Mouse (Mus musculus): ENCODE data around the gene Fgf8.
A peak's percentile ranks its signal among the peaks of the same experiment; 100 is the strongest.

The Fgf8 gene

DNA sequence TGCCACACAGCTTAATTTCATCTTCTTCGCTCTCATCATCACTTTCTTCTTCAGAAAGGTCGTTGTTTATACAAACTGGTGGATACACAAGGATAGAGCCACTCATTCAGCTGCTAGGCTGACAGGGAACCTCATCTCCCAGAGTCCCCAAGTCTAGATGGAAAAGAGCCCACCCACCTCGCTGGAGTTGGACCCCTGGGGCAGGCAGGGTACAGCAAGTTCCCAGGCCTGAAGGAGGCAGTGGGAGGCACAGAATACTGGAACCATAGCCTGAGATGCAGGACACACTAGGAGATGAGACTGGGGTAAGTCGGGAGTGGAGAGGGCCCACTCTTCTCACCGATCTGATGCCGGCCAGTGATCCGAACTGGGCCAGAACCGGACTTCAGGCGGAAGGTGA lies 5.5 kb upstream of the Fgf8 start:
- peak; percentile 23 to 31 for DNase-seq

GRCm38 (mm10) chr19:45747028-45747867 lies 4.5 kb upstream of the Fgf8 start:
- DNase-seq: peak; percentile 91 to 93

DNA sequence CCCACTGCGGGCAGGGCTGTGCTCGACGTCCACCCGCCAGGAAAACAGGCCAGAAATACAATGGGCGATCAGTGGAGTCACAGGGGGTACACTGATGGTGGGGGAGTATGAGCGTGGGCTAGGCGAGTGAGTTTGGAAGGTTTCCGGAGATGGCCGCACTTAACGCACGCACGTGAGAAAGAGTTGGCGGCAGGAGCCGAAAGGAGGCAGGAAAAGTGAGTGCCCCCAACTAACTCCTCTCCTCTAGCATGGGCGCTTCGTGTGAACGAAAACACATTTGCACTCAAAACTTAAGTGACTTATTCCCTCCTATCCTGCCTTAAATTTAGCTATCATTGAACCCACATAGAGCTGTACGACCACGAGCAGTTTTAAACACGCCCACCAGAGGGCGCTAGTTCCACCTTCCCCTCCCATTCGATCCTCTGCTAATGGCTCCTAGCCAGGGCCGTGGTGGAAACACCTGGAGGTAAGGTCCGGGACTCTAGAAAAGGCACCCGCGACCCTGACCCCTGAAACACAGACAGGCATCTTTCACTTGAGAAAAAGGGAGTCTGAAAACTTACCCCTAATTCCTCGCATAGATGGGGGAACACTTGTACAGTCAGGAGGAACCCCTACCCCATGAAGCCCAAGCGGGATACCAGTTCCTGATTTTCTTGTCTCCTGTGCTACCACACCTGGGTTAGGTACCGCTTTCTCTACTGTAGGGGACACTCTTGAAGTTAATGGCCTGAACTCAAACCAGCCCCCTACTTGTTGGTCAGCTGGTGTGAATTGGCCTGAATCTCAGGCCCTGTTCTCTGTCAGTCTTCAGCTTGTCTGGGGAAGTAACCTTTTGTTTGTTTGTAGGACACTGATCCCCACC lies 3.7 kb upstream of the Fgf8 start:
- peak; percentile 84 to 86 for DNase-seq

DNA sequence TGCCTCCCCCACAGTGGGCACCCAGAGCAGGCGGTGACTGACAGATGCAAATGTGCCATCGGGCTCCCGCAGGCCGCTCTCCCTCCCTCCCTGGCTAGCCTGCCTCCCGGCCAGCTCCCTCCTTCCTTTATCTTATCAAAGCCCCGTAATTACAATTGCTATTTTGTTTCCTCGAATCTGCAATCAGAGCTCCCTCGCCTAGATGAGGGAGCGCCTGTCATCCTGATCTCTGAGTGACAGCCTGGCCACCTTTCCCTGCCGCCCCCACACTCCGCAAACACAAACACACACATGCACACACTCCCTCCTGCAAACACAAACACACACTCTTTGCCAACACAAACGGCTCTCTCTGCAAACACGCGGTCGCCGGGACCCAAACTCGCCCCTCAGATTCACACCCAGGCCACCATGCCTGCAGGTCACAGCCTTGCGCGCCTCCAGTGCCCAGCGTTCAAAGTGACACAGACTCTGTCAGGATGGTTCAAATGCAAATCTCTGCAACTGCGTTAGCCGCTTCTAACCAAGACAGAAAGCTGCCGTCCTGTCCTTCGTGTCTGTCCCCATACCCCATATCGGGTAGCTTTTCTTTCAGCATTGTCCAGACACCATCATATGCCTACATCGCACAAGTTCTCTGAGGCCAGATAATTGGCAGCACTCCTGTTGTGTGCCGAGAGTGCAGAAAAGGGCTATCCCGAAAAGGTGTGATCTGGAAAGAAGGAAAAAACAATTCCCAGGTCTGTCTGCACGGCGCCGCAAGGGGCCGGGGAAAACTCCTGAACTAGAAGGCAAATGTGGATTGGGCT lies 2.8 kb upstream of the Fgf8 start:
- no peak for DNase-seq

DNA sequence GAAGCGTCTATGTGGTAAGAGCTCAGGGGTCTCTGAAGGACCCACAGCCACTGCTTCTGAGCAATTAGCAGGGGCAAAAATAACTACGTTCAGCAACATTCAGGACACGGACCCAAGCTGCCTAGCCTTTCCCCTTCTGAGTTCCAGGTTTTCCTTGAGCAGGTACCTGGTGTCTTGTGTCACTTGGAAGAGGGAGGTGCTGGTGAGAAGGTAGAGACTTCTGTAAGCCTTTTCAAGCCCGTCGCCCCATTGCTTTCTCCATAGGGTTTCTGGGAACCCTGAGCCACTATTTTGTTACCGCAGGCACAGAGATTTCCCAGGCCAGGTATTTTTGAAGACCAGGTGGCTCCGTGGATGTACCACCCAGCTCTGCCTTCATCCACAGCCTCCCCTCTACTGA lies 904 bp upstream of the Fgf8 start:
- DNase-seq: no peak

DNA sequence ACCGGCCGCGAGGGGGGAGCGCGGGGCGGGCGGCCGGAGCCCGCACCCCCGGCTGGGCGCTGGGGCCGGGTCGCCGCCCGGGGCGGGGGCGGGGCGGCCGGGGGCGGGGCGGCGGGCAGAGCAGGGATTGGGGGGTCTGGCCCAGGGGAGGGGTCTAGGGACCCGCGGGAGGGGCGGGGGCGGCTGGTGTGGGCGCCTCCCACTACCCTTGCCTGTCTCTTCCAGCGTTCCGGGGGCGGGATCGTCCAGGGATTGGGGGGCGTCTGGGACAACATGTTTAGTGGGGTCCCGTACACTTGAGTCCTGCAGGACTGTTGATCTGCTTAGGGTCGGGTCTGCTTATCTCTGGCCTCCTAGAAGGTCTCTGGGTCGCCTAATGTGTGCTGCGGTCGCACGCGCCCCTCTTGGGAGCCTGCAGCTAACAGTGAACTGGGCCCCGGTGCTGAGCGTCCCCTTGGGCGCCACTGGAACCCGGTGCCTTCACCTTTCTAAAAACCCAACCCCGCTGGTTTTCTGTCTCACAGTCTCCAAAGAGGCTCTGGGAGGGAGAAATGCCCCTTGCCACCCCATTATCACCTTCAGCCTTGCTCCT lies 365 bp upstream of the Fgf8 start:
- no peak for DNase-seq

DNA sequence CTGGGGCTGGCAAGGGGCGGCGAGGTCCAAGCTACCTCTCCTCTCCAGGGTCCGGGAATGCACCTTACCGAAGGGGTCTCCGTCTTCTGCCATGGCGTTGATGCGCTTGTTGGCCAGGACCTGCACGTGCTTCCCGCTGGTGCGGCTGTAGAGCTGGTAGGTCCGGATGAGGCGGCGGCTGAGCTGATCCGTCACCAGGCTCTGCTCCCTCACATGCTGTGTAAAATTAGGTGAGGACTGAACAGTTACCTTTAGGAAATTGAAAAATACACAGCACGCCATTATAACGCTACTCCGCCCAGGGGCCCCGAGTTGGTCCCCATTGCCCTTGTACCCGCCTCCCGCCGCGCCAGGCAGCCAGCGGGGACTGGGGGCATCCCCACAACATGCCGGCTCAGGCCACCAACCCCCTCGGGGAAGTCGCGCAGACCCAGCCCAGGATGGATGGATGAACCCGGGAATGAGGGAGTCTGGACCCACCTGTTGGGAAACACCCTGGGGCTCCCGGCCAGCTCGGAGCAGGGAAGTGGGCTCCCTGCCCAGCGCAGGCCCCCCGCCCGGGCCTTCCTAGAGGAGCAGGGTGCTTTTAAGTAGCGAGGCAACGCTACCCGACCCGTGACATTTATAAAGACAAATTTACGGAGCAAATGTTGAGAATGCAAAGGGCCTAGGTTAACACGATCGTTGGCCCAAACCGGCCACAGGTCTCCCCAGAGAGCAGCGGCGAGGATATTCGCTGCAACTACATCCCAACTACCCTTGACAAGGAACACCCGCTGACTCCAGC lies 1.1 kb downstream of the Fgf8 start:
- no peak for DNase-seq

DNA sequence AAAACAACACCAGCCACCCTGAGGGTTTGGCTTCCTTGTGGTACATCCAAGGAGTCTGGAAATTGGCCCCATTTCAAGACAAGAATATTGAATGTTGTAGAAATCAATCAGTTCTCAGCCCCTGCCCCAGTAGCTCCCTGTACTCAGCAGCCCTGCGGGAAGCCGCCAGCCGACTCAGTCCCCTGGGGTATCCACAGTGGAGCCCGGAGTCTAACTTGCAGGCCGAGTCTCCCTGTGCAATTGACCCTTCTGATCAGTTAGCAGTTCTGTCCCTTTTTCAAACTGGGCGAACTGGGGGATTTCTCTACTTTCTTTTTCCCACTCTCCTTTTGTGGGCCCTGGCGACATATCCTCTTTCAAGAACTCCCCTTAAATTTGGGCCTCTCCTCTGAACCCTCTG lies 1.9 kb downstream of the Fgf8 start:
- DNase-seq: no peak

DNA sequence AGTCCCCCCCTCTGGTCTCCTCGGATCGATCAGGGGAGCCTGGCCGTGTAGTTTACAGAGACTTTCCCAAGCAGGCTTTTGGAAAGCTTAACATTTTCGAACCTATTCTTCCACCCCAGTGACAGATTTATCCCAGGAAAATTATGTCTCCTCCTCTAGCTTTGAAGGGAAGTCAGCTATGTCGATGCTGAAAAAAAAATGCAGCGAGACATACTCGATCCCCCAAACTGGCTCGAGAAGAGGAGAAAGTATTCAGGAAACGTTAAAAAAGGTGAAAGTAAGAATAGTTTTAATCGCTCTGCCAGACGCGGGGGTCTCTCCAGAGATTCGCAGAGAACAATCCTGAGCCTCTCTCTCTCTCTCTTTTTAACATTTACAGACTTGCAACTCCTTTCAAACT lies 2.5 kb downstream of the Fgf8 start:
- DNase-seq: no peak

DNA sequence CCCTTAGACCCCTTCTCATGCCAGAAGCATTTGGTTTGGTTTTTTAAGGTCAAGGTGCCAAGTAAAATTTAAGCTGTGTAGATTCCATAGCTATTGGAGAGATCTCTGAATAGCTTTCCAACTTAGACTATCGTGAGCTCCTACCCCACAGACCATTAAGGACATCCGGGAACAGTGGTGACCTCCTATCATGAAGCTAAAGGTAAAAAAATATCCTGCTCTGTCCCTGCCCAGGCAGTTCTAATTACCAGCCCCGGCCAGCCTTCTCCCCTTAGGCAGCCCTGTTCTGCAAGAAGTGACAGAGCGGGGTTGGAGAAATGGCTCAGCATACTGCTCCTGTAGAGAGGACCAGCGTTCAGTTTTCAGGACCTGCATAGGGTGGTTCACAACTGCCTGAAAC lies 4.2 kb downstream of the Fgf8 start:
- no peak for DNase-seq

DNA sequence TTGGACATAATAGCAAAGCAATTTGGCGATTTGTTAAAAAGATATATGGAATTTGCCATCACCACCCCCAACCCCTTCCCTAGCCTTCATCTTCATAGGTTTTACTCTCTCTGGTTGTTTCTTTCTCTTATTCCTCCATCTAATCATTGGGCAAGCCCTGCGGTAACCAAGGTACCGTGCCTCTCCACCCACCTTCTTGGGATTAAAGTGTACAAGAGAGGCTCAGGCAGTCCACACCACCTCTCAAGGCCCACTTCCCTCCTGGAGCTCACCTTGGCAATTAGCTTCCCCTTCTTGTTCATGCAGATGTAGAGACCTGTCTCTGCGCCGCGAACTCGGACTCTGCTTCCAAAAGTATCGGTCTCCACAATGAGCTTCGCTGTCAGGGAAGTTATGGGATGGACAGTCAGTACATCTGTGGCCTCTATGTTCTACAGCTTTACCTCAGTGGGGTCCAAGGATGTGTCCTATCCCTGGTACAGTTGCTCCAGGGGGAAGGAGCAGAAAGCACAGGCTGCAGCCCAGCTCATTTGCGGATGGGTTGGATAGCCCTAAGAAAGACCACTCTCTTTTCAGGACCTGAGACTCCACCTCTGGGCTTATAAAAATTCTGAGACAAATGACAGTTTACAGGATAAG lies 4.8 kb downstream of the Fgf8 start:
- DNase-seq: no peak

- DNase-seq: peak; percentile 42 to 55
Observed at GRCm38 (mm10) chr19:45737208-45737845, 5.4 kb downstream of the Fgf8 start.

DNA sequence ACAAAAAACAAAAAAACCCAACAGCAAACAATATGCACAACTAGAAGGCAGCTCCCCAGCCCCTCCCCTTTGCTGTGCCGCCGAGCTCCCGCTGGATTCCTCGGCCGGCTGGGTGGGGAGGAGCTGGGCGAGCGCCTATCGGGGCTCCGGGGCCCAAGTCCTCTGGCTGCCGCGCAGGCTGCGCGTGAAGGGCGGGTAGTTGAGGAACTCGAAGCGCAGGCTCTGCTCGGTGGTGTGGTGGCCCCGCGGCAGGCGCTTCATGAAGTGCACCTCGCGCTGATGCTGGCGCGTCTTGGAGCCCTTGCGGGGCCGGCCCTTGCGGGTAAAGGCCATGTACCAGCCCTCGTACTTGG lies 5.9 kb downstream of the Fgf8 start:
- DNase-seq: peak in 1 of 2 experiments; percentile 52

DNA sequence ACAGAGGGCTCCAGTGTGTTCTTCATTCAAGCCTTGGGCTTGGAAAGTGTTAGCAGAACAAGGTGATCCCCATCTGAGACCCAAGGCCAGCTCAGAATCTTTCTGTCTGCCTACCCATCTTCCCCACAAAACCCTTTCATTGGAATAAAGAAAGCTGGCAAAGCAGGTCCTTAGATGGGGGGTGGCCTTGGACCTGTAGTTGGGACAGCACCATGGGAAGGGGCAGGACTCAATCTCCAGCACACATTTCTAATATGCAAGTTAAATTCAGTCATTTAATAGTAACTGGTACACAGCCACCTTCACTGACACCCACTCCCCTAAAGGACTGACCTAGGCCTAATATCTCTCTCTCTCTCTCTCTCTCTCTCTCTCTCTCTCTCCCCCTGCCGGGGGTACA lies 6.5 kb downstream of the Fgf8 start:
- no peak for DNase-seq

GRCm38 (mm10) chr19:45734762-45735161 lies 8.0 kb downstream of the Fgf8 start:
- DNase-seq: no peak

DNA sequence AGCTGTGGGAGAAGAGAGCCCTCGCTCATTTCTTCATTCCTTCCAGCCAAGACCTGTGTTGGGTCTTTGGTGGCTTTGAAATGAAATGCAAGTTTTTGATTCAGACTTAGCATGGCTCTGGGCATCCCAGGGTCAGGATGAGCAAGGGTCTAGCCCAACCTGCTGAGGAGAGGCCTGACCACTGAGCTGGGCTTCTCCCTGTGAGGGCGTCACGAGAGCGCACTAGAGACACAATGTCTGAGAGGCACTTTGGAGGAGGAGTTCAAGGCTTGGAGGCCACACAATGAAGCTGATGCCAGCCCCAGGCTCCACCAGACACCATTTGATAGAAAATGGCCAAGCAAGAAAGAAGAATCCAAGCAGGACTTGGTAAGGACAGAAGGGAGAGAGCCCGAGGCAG lies 8.5 kb downstream of the Fgf8 start:
- no peak for DNase-seq

GRCm38 (mm10) chr19:45733564-45733963 lies 9.2 kb downstream of the Fgf8 start:
- DNase-seq: no peak

DNA sequence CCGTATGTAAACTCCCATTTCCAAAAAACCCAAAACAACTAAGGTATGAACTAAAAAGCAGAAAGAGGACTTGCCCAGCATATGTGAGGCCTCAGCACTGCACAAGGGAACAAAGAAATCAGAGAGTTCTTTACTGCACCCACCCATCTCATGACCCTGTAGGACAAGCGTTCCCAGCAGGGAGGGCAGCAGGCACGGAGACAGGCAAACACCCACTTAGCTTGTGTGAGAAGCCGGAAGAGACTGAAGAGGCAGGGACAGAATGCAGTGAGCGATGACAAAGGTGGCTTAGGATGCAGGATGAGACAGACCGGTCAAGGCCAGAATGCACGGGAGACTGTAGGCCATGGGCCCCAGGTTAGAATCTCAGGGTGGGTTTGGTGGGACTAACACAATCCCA lies 11.1 kb downstream of the Fgf8 start:
- no peak for DNase-seq

DNA sequence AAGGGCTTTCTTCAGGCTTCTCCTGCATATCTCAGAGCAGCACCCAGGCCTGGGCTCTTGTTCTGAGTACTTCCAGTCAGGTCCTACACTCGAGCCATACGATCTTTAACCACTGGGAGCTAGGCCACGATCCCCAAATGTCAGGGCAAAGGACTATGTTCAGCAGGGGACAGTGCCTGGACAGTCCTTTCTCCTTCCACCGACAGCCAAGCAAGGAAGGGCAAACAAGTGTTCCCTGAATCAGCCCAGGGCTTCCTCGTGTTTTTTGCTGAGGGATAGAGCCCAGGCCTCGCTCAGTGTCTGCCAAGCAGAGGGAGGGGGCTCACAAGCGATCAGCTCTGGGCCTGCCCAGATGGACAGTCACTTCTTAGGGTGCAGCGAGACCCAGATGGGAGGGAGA lies 12.7 kb downstream of the Fgf8 start:
- no peak for DNase-seq

GRCm38 (mm10) chr19:45727231-45727630 lies 15.5 kb downstream of the Fgf8 start:
- DNase-seq: no peak

GRCm38 (mm10) chr19:45725677-45726277 lies 16.9 kb downstream of the Fgf8 start:
- peak in 1 of 2 experiments; percentile 24 for DNase-seq

All from cerebellum, postnatal 14 days (tissue).